Mouse (Mus musculus): Measurements from ENCODE around the gene Dusp6.
"Not testable (repeated sequence)": the region's sequence is repeated elsewhere in the genome, so short reads cannot be mapped to it uniquely, and the experiment has no call there.

Gene Dusp6

GRCm38 (mm10) chr10:99262867-99263379, at the start of gene Dusp6:
TSS of gene Dusp6 (plus strand) at chr10:99263231.
- in situ Hi-C loops (cut with MboI; ENCODE audit: low pct_unique_long_range_greater_than_20kb in 1 of 2, low sequenced_read_pairs in 2 of 2, unreplicated experiment in 1 of 2) = no loop called here

GRCm38 (mm10) chr10:99214421-99215299, 48.4 kb upstream of the Dusp6 start:
- in situ Hi-C loops (cut with MboI; ENCODE audit: low pct_unique_long_range_greater_than_20kb in 1 of 2, low sequenced_read_pairs in 2 of 2, unreplicated experiment in 1 of 2) = no loop called here

GRCm38 (mm10) chr10:99216570-99216969, 46.5 kb upstream of the Dusp6 start:
- in situ Hi-C loops (cut with MboI; ENCODE audit: low pct_unique_long_range_greater_than_20kb in 1 of 2, low sequenced_read_pairs in 2 of 2, unreplicated experiment in 1 of 2) = not testable (repeated sequence)

DNA sequence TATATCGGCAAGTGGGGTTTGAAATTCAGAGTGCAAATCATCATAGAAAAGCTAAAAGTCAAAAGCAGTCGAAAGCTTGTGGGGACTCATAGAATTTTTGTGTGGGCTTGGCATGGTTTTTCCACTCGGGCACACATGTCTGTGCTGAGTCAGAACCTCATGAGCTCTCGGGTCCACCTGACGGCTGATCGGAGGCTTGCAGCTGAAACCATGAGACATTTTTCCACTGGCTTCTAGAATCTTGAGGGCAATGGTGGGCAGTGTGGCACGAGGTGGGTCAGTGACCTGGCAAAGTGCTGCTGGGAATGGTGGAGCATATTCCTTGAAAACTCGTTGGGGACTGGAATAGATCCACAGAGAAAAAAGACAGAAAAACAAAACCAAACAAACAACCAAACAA, 41.5 kb upstream of the Dusp6 start:
- in situ Hi-C loops (cut with MboI; ENCODE audit: low pct_unique_long_range_greater_than_20kb in 1 of 2, low sequenced_read_pairs in 2 of 2, unreplicated experiment in 1 of 2) = no loop called here

DNA sequence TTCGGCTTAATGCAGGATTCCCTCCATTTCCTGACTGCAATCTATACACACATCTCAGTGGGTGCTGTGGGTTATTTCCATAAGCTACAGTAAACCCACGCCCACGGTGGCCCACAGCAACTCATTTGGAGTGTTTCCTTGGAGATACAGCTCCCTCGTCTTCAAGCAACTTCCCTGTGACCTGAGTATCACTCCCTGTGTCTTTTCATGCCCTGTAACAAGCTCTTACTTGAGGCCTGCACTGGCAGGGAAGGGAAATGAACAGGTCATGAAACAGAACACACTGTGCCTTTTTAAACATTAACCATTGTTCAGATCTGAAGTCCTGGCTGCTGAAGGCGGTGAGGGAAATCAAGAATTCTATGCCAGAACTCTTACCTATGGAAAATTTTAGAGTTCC, 40.3 kb upstream of the Dusp6 start:
- in situ Hi-C loops (cut with MboI; ENCODE audit: low pct_unique_long_range_greater_than_20kb in 1 of 2, low sequenced_read_pairs in 2 of 2, unreplicated experiment in 1 of 2) = no loop called here

DNA sequence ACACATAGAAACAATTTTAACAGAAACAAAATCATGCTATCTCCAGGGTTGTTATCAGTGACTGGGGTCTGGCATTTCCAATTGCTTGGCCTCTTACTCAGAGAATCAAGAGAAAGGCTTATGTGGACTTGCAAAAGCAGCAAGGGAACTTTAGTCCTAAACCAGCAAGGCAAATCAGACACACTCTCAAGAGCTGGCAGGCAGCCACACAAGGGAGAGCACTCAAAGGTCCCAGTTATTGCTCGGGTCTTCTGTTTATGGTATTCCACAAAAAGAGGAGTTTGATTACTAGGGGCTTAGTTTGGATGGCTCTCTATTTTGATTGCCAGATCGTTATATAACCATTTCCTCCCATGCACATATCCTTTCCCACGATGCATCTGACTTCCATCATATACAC, 38.8 kb upstream of the Dusp6 start:
- in situ Hi-C loops (cut with MboI; ENCODE audit: low pct_unique_long_range_greater_than_20kb in 1 of 2, low sequenced_read_pairs in 2 of 2, unreplicated experiment in 1 of 2) = no loop called here

- in situ Hi-C loops (cut with MboI; ENCODE audit: low pct_unique_long_range_greater_than_20kb in 1 of 2, low sequenced_read_pairs in 2 of 2, unreplicated experiment in 1 of 2) = no loop called here
These were observed 36.2 kb upstream of the Dusp6 start for GRCm38 (mm10) chr10:99226782-99227181.

GRCm38 (mm10) chr10:99227968-99228864, 34.8 kb upstream of the Dusp6 start:
- in situ Hi-C loops (cut with MboI; ENCODE audit: low pct_unique_long_range_greater_than_20kb in 1 of 2, low sequenced_read_pairs in 2 of 2, unreplicated experiment in 1 of 2) = no loop called here

- in situ Hi-C loops (cut with MboI; ENCODE audit: low pct_unique_long_range_greater_than_20kb in 1 of 2, low sequenced_read_pairs in 2 of 2, unreplicated experiment in 1 of 2) = no loop called here
These were observed 33.9 kb upstream of the Dusp6 start for GRCm38 (mm10) chr10:99229031-99229684.

GRCm38 (mm10) chr10:99232518-99233227, 30.4 kb upstream of the Dusp6 start:
- in situ Hi-C loops (cut with MboI; ENCODE audit: low pct_unique_long_range_greater_than_20kb in 1 of 2, low sequenced_read_pairs in 2 of 2, unreplicated experiment in 1 of 2) = no loop called here

DNA sequence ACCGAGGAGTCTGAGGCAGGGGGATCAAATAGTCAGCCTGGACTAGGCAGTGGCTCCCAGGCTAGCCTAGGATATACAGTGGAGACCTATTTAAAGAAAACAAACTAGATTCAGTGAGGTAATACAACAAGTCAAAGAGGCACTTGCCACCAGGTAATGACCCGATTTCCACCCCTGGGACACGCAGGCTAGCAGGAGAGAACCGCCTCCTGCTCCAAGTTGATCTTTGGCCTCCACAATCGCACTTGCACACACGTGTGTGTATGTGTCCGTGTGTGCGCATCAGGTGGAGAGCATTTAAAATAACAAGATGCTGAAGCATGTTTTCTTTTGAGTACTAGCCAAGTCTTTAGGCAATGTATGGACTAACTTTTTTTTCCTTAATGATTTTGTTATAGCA, 28.7 kb upstream of the Dusp6 start:
- in situ Hi-C loops (cut with MboI; ENCODE audit: low pct_unique_long_range_greater_than_20kb in 1 of 2, low sequenced_read_pairs in 2 of 2, unreplicated experiment in 1 of 2) = no loop called here

DNA sequence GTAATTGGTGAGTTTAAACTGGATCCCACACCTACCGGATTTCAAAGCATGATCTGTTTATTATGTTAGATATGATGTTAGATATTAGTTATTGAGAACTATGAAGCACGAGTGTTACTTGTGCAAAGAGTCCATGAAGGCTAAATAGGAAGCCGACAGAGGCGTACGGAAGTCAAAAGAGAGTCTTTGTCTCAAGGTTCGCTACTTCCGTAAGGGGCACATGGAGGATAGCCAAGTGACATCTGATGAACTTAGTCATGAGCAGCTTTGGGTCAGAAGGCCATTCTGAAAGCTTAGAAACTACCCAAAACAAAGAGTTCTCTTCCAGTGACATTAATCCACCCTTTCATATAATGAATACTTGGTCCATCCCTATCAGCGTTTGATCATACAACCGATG, 27.9 kb upstream of the Dusp6 start:
- in situ Hi-C loops (cut with MboI; ENCODE audit: low pct_unique_long_range_greater_than_20kb in 1 of 2, low sequenced_read_pairs in 2 of 2, unreplicated experiment in 1 of 2) = no loop called here

DNA sequence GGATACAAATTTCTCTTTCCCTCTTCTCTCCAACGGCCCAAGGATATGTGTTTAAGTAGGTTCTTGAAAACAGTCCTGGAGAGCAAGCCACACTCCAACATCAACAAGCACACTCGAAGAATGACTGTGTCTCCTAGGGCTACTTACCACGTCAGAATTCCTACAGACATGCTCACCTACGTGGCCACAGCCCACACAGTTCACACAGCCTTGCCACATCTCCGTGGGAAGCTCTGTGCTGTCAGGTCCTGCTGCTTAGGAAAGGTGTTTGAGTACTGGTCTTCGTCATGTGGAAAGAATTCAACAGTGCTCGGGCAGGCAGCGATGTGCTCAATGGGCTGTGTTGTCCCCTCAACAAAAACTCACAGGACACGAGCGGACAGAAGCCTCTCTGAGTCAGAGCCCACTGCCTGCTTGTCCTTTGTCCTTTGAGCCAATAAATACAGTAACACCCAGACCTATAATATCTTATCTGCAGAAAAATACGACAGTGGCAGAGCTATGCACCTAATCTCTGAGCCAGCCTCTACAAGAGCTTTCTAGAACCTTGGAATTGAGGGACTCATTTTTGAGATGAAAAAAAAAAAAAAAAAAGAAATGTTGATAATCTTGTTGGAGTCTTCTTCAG, 25.7 kb upstream of the Dusp6 start:
- in situ Hi-C loops (cut with MboI; ENCODE audit: low pct_unique_long_range_greater_than_20kb in 1 of 2, low sequenced_read_pairs in 2 of 2, unreplicated experiment in 1 of 2) = no loop called here

- in situ Hi-C loops (cut with MboI; ENCODE audit: low pct_unique_long_range_greater_than_20kb in 1 of 2, low sequenced_read_pairs in 2 of 2, unreplicated experiment in 1 of 2) = no loop called here
These were observed 24.5 kb upstream of the Dusp6 start for GRCm38 (mm10) chr10:99238537-99238936.

DNA sequence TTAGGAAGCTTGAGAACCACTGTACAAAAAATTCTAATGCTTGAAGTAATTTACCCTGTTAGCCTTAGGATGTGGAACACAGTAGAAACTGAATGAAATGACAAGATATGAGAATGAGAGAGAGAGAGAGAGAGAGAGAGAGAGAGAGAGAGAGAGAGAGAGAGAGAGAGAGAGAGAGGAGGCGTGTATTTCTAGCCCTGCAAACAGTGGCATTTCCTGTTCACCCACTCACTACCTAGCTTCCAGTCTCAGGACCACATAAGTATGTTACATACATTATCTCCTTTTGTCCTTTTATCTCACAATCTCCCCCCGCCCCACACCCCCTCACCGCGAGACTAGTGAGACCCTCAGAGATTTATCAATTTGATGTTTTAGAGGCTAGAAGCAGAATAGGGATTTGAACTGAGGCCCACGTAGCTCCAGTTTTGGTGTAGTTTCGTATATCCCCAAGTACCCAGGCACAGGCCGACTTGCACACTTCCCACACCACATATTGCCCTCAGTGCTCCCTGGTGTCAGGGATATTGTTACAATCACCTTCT, 21.7 kb upstream of the Dusp6 start:
- in situ Hi-C loops (cut with MboI; ENCODE audit: low pct_unique_long_range_greater_than_20kb in 1 of 2, low sequenced_read_pairs in 2 of 2, unreplicated experiment in 1 of 2) = no loop called here

GRCm38 (mm10) chr10:99241829-99242711, 21.0 kb upstream of the Dusp6 start:
- in situ Hi-C loops (cut with MboI; ENCODE audit: low pct_unique_long_range_greater_than_20kb in 1 of 2, low sequenced_read_pairs in 2 of 2, unreplicated experiment in 1 of 2) = no loop called here

- in situ Hi-C loops (cut with MboI; ENCODE audit: low pct_unique_long_range_greater_than_20kb in 1 of 2, low sequenced_read_pairs in 2 of 2, unreplicated experiment in 1 of 2) = no loop called here
These were observed 20.3 kb upstream of the Dusp6 start for GRCm38 (mm10) chr10:99242721-99243120.

All from mouse embryonic stem cell (cell line).